Mouse (Mus musculus) stomach, embryonic 15.5 days (tissue): ENCODE data around the gene Cdh12. TPM values are rescaled to one million over a fixed set of nuclear protein-coding genes. Genes with fewer than 3 reads are reported as not detected.
A peak's percentile ranks its signal among the peaks of the same experiment; 100 is the strongest.

Experiments used
- ATAC-seq: fragments of 200-750 bp; cut with Nextera tagmentation; 2 replicates; pipeline ENCODE4 v1.8.0; 2017; ENCODE audit warnings: low read depth, moderate number of reproducible peaks, moderate TSS enrichment; ENCODE audit not compliant: insufficient read depth, low FRiP score
- H3K27ac ChIP-seq: fragments of 300-500 bp; sonication (generic); 2 replicates; pipeline ENCODE4 v1.5.1; 2015; ENCODE audit warnings: mild to moderate bottlenecking, inconsistent platforms
- H3K27me3 ChIP-seq: fragments of 300-500 bp; sonication (generic); replicated peaks from 2 replicates; pipeline ENCODE4 v1.6.1; 2015; ENCODE audit warnings: inconsistent platforms
- H3K36me3 ChIP-seq: fragments of 300-500 bp; sonication (generic); 2 replicates; pipeline ENCODE4 v1.6.1; 2015; ENCODE audit warnings: inconsistent platforms
- H3K4me1 ChIP-seq: fragments of 300-500 bp; sonication (generic); 2 replicates; pipeline ENCODE4 v1.6.1; 2015; ENCODE audit warnings: inconsistent platforms
- H3K4me2 ChIP-seq: fragments of 300-500 bp; sonication (generic); 2 replicates; pipeline ENCODE4 v1.6.1; 2015; ENCODE audit warnings: mild to moderate bottlenecking, inconsistent platforms
- H3K4me3 ChIP-seq: fragments of 300-500 bp; sonication (generic); replicated peaks from 2 replicates; pipeline ENCODE4 v1.5.1; 2015; ENCODE audit warnings: inconsistent platforms
- H3K9ac ChIP-seq: fragments of 300-500 bp; sonication (generic); 2 replicates; pipeline ENCODE4 v1.6.1; 2015; ENCODE audit warnings: inconsistent platforms
- H3K9me3 ChIP-seq: fragments of 300-500 bp; sonication (generic); 2 replicates; pipeline ENCODE4 v1.6.1; 2016; ENCODE audit warnings: inconsistent platforms
- WGBS: fragments of 180-500 bp; shearing (Covaris S2); methylation state at CpG from one replicate; pipeline ENCODE4 v1.1.7; 2015; 5-methylcytosine and 5-hydroxymethylcytosine counted together
- polyA plus RNA-seq: library from polyadenylated mRNA; unstranded; fragments of >200 nt; fragmentation: Nextera tagmentation; extraction: Ambion mirVana; gene quantifications from 2 replicates; pipeline ENCODE4 v1.2.1, GENCODE M21; 2015

The Cdh12 gene
- polyA plus RNA-seq, 1 experiment from 2014 or later = 0.50 TPM

- H3K4me1 ChIP-seq = no peaks in the 10 kb centered on the region
- H3K36me3 ChIP-seq = no peaks in the 10 kb centered on the region
- H3K27ac ChIP-seq = no peak overlapping the region
- no peak overlapping the region for H3K9ac ChIP-seq
- H3K4me3 ChIP-seq = no peak overlapping the region
- no peaks in the 10 kb centered on the region for H3K27me3 ChIP-seq
- no peaks in the 10 kb centered on the region for H3K9me3 ChIP-seq
- H3K4me2 ChIP-seq = no peak overlapping the region
- ATAC-seq = no peak
These were observed 323.2 kb downstream of the Cdh12 start for GRCm38 (mm10) chr15:20772289-20772688.

GRCm38 (mm10) chr15:20773423-20773822 is 324.4 kb downstream of the Cdh12 start:
- Histone ChIP-seq H3K36me3 (no peaks in the 10 kb centered on the region), H3K27me3 (no peaks in the 10 kb centered on the region), H3K27ac (no peak overlapping the region), H3K9ac (no peak overlapping the region), H3K9me3 (no peaks in the 10 kb centered on the region), H3K4me3 (no peak overlapping the region), H3K4me2 (no peak overlapping the region), H3K4me1 (no peaks in the 10 kb centered on the region)
- ATAC-seq = no peak

GRCm38 (mm10) chr15:20796999-20797398 is 347.9 kb downstream of the Cdh12 start:
- no peaks in the 10 kb centered on the region for H3K4me1 ChIP-seq
- H3K9me3 ChIP-seq = no peaks in the 10 kb centered on the region
- no peaks in the 10 kb centered on the region for H3K27me3 ChIP-seq
- WGBS = 46% methylated on average over 4 of the region's 4 CpGs
- no peaks in the 10 kb centered on the region for H3K36me3 ChIP-seq
- no peak overlapping the region for H3K27ac ChIP-seq
- no peak overlapping the region for H3K4me2 ChIP-seq
- H3K4me3 ChIP-seq = no peak overlapping the region
- no peak overlapping the region for H3K9ac ChIP-seq
- ATAC-seq = no peak

GRCm38 (mm10) chr15:20798541-20798940 is 349.5 kb downstream of the Cdh12 start:
- H3K9me3 ChIP-seq = no peaks in the 10 kb centered on the region
- no peak overlapping the region for H3K4me2 ChIP-seq
- 88% methylated on average over 2 of the region's 2 CpGs for WGBS
- H3K27me3 ChIP-seq = no peaks in the 10 kb centered on the region
- no peak overlapping the region for H3K27ac ChIP-seq
- H3K4me3 ChIP-seq = no peak overlapping the region
- ATAC-seq = no peak
- no peaks in the 10 kb centered on the region for H3K36me3 ChIP-seq
- H3K9ac ChIP-seq = no peak overlapping the region
- no peaks in the 10 kb centered on the region for H3K4me1 ChIP-seq

- WGBS = 50% methylated on average over 1 of the region's 1 CpGs
- no peak overlapping the region for H3K4me2 ChIP-seq
These were observed 386.8 kb downstream of the Cdh12 start for GRCm38 (mm10) chr15:20835887-20836286.

GRCm38 (mm10) chr15:20836991-20837390 is 387.9 kb downstream of the Cdh12 start:
- no peak overlapping the region for H3K9ac ChIP-seq
- no peak overlapping the region for H3K4me2 ChIP-seq
- H3K4me1 ChIP-seq = no peaks in the 10 kb centered on the region
- ATAC-seq = no peak
- no peak overlapping the region for H3K27ac ChIP-seq
- WGBS = 38% methylated on average over 3 of the region's 3 CpGs
- H3K4me3 ChIP-seq = no peak overlapping the region
- H3K36me3 ChIP-seq = no peaks in the 10 kb centered on the region
- H3K27me3 ChIP-seq = no peaks in the 10 kb centered on the region
- H3K9me3 ChIP-seq = no peaks in the 10 kb centered on the region

More at GRCm38 (mm10) chr15:20835887-20836286, 386.8 kb downstream of the Cdh12 start:
- Histone ChIP-seq H3K36me3 (no peaks in the 10 kb centered on the region), H3K4me1 (no peaks in the 10 kb centered on the region), H3K27ac (no peak overlapping the region), H3K27me3 (no peaks in the 10 kb centered on the region), H3K9me3 (no peaks in the 10 kb centered on the region), H3K4me3 (no peak overlapping the region), H3K9ac (no peak overlapping the region)
- ATAC-seq = no peak

- no peak for ATAC-seq
- no peak overlapping the region for H3K9ac ChIP-seq
- 87% methylated on average over 5 of the region's 5 CpGs for WGBS
- H3K36me3 ChIP-seq = no peaks in the 10 kb centered on the region
- H3K27ac ChIP-seq = no peak overlapping the region
- H3K9me3 ChIP-seq = no peaks in the 10 kb centered on the region
- no peak overlapping the region for H3K4me2 ChIP-seq
- H3K27me3 ChIP-seq = no peaks in the 10 kb centered on the region
- no peaks in the 10 kb centered on the region for H3K4me1 ChIP-seq
- H3K4me3 ChIP-seq = no peak overlapping the region
These were observed 392.4 kb downstream of the Cdh12 start for GRCm38 (mm10) chr15:20841479-20841878.

- ATAC-seq = no peak
- H3K9me3 ChIP-seq = no peaks in the 10 kb centered on the region
- no peak overlapping the region for H3K4me3 ChIP-seq
- no peak overlapping the region for H3K4me2 ChIP-seq
- WGBS = 42% methylated on average over 2 of the region's 2 CpGs
- no peak overlapping the region for H3K9ac ChIP-seq
- no peaks in the 10 kb centered on the region for H3K36me3 ChIP-seq
- no peak overlapping the region for H3K27ac ChIP-seq
- H3K27me3 ChIP-seq = no peaks in the 10 kb centered on the region
- no peaks in the 10 kb centered on the region for H3K4me1 ChIP-seq
These were observed 414.0 kb downstream of the Cdh12 start for GRCm38 (mm10) chr15:20863076-20863475.

- no peaks in the 10 kb centered on the region for H3K36me3 ChIP-seq
- H3K4me1 ChIP-seq = no peaks in the 10 kb centered on the region
- H3K4me3 ChIP-seq = no peak overlapping the region
- H3K9me3 ChIP-seq = no peaks in the 10 kb centered on the region
- H3K9ac ChIP-seq = no peak overlapping the region
- no peak overlapping the region for H3K27ac ChIP-seq
- 68% methylated on average over 1 of the region's 1 CpGs for WGBS
- no peak overlapping the region for H3K4me2 ChIP-seq
- ATAC-seq = no peak
- no peaks in the 10 kb centered on the region for H3K27me3 ChIP-seq
These were observed 423.5 kb downstream of the Cdh12 start for GRCm38 (mm10) chr15:20872518-20872917.

GRCm38 (mm10) chr15:20876993-20877392 is 427.9 kb downstream of the Cdh12 start:
- Histone ChIP-seq H3K27me3 (no peaks in the 10 kb centered on the region), H3K4me1 (no peaks in the 10 kb centered on the region), H3K36me3 (no peaks in the 10 kb centered on the region), H3K4me2 (no peak overlapping the region), H3K9me3 (no peaks in the 10 kb centered on the region), H3K27ac (no peak overlapping the region), H3K4me3 (no peak overlapping the region), H3K9ac (no peak overlapping the region)
- 94% methylated on average over 2 of the region's 2 CpGs for WGBS
- ATAC-seq = no peak

- H3K4me2 ChIP-seq = no peak overlapping the region
- H3K36me3 ChIP-seq = no peaks in the 10 kb centered on the region
- no peaks in the 10 kb centered on the region for H3K4me1 ChIP-seq
- H3K27me3 ChIP-seq = no peaks in the 10 kb centered on the region
- no peak overlapping the region for H3K9ac ChIP-seq
- H3K4me3 ChIP-seq = no peak overlapping the region
- H3K27ac ChIP-seq = no peak overlapping the region
- no peak for ATAC-seq
- no peaks in the 10 kb centered on the region for H3K9me3 ChIP-seq
- WGBS = 79% methylated on average over 3 of the region's 3 CpGs
These were observed 444.4 kb downstream of the Cdh12 start for GRCm38 (mm10) chr15:20893471-20893870.

- H3K27me3 ChIP-seq = no peaks in the 10 kb centered on the region
- WGBS = 35% methylated on average over 3 of the region's 3 CpGs
- no peak overlapping the region for H3K4me2 ChIP-seq
- no peak overlapping the region for H3K4me3 ChIP-seq
- no peaks in the 10 kb centered on the region for H3K4me1 ChIP-seq
- H3K9ac ChIP-seq = no peak overlapping the region
- peak; percentile 22; the same call in 1 of the 2 replicates for ATAC-seq
- H3K9me3 ChIP-seq = no peaks in the 10 kb centered on the region
- H3K36me3 ChIP-seq = no peaks in the 10 kb centered on the region
- no peak overlapping the region for H3K27ac ChIP-seq
These were observed 453.5 kb downstream of the Cdh12 start for GRCm38 (mm10) chr15:20902568-20902967.

GRCm38 (mm10) chr15:20928221-20928620 is 479.2 kb downstream of the Cdh12 start:
- H3K4me2 ChIP-seq = no peak overlapping the region
- no peak for ATAC-seq
- H3K4me1 ChIP-seq = no peaks in the 10 kb centered on the region
- H3K9ac ChIP-seq = no peak overlapping the region
- H3K36me3 ChIP-seq = no peaks in the 10 kb centered on the region
- no peaks in the 10 kb centered on the region for H3K27me3 ChIP-seq
- no peak overlapping the region for H3K27ac ChIP-seq
- no peaks in the 10 kb centered on the region for H3K9me3 ChIP-seq
- H3K4me3 ChIP-seq = no peak overlapping the region
